Mouse (Mus musculus) monocyte, adult 2 months (primary cell): Measurements from ENCODE around the gene Smok3b.

Source experiments
- DNase-seq, 2 experiments: peaks; one replicate each; pipeline ENCODE4 v3.0.0; 2022; ENCODE audit warnings: low spot score in 2 of 2, low read depth in 1 of 2

Smok3b gene

GRCm38 (mm10) chr5:138084996-138085395 is 63.8 kb downstream of the Smok3b start, which contains the start of gene Zkscan1:
Gene Zkscan1 (plus strand): TSS chr5:138085084.
- peak; percentile 64 for DNase-seq

- DNase-seq = no peak
Measured at GRCm38 (mm10) chr5:138085421-138085911, 64.2 kb downstream of the Smok3b start.

- no peak for DNase-seq
Measured at GRCm38 (mm10) chr5:138086842-138087241, 65.6 kb downstream of the Smok3b start.

- no peak for DNase-seq
Measured at GRCm38 (mm10) chr5:138088366-138088765, 67.1 kb downstream of the Smok3b start.

- no peak for DNase-seq
Measured at GRCm38 (mm10) chr5:138089108-138089551, 67.9 kb downstream of the Smok3b start.

GRCm38 (mm10) chr5:138090271-138090670 is 69.0 kb downstream of the Smok3b start:
- DNase-seq = no peak

GRCm38 (mm10) chr5:138090737-138091136 is 69.5 kb downstream of the Smok3b start:
- DNase-seq = no peak

- no peak for DNase-seq
Measured at GRCm38 (mm10) chr5:138092771-138093170, 71.5 kb downstream of the Smok3b start.

GRCm38 (mm10) chr5:138094474-138094873 is 73.2 kb downstream of the Smok3b start:
- DNase-seq = no peak
